Mouse (Mus musculus) liver, embryonic 14.5 days (tissue): Measurements from ENCODE around the gene Cd47.

ENCODE experiments used
- CTCF ChIP-seq: IDR thresholded peaks from 2 replicates; pipeline ENCODE4 v1.5.1; 2016; ENCODE audit warnings: antibody characterized with exemption, low read depth, control low read depth
- EP300 ChIP-seq: IDR thresholded peaks from 2 replicates; pipeline ENCODE4 v1.6.1; 2016; ENCODE audit warnings: antibody characterized with exemption, low read depth

DNA sequence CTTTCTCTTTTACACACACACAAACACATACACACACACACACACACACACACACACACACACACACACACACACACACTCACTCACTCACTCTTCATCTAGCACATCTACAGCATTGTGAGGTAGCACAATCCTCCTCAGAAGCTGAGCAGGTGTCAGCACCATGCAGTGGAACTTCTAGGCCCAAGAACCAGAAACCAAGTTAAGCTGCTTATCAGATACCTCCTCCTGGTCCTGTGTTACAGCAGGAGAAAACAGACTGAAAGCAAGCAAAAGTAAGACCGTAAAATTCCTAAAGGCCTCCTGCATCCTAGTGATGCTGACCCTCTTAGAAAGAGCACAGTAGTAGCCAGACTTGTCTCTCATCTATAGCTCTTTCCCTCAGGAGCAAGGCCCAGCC, 67.9 kb downstream of the Cd47 start:
- TF ChIP-seq CTCF (no peak), EP300 (no peak)
